Mouse (Mus musculus) cortical plate, adult 2 months (tissue): ENCODE measurements around the gene Gramd2.

Experiments used
- CTCF ChIP-seq: fragments of 200-500 bp; IDR thresholded peaks from 2 replicates; pipeline ENCODE4 v1.5.1; 2011; ENCODE audit warnings: mild to moderate bottlenecking, control low read depth, low read length; ENCODE audit not compliant: insufficient read depth; ENCODE audit errors: extremely low read depth
- POLR2A ChIP-seq: fragments of 200-500 bp; IDR thresholded peaks from 2 replicates; pipeline ENCODE4 v1.6.1; 2011; ENCODE audit warnings: mild to moderate bottlenecking, low read length, control low read depth; ENCODE audit not compliant: insufficient read depth; ENCODE audit errors: extremely low read depth

DNA sequence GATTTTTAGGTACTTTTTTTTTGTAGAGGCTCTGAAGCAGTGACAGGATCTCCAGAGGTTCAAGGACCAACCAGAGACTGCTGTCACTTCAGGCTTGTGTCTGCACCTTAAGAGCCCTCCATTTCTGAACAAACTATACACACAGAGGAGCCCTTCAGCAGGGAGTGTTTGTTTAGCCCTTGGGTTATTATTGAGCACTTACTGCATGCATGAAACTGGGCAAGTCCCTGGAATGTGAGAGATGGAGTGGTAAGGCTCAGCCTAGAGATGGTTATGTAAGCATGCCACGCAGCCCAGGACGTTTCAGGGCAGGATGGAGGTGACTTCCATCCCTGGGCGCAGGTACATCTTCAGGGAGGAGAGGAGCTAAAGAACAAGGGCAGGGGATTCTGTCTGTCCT lies 16.4 kb downstream of the Gramd2 start:
- no peak for TF ChIP-seq POLR2A
- TF ChIP-seq CTCF, result no peak
